Mouse (Mus musculus) NIH3T3 (cell line): ENCODE measurements around the gene Asic4.

Source experiments
- DNase-seq: peaks from one replicate; pipeline ENCODE4 v3.0.0-alpha.2; 2012; ENCODE audit warnings: low read depth

Asic4 gene

GRCm38 (mm10) chr1:75443247-75444024, 6.8 kb upstream of the Asic4 start:
- no peak for DNase-seq

- no peak for DNase-seq
Observed at GRCm38 (mm10) chr1:75444208-75444607, 6.0 kb upstream of the Asic4 start.

GRCm38 (mm10) chr1:75445141-75445701, 5.0 kb upstream of the Asic4 start:
- DNase-seq = no peak

DNA sequence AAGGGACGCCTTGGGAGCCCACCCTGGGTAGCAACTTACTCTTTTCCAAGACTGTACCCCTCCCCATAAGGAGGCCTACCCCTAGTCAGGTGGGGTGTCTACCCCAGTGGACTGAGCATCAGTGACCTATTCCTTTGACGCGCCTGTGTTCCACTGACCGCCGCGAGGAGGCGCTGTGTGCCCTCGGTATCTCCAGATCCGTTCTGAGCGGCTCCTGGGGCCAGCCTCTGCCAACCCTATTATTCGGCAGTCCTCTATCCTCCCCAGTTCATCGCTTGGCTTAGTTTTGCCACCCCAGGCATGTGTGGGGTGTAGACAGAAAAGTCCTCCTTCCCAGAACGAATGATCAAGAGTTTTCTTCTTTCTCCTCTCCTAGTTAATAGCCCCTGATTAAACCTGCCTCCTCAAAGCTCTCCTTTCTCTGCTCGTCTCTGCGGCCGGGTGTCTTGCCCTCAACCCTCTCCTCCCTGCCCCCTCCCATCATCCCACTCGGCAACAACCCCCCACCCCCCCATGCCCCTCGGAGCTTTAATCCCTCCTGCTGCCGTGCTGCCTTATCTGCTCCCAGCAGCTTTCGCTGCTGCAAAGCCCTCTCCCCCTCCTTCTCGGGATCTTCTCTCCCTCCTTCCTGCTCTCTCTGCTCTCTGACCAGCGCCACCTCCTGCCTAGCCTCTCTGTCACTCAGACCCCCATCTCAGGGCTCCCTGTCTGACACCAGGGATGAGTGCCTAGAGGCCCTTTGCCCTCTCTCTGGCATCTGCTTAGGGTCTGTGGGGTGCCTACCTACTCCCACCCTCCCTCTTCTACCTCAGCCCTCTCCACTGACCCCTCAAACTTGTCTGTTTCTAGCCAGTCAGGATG, 4.3 kb upstream of the Asic4 start:
- peak; percentile 91 for DNase-seq

GRCm38 (mm10) chr1:75446656-75447055, 3.6 kb upstream of the Asic4 start:
- no peak for DNase-seq

DNA sequence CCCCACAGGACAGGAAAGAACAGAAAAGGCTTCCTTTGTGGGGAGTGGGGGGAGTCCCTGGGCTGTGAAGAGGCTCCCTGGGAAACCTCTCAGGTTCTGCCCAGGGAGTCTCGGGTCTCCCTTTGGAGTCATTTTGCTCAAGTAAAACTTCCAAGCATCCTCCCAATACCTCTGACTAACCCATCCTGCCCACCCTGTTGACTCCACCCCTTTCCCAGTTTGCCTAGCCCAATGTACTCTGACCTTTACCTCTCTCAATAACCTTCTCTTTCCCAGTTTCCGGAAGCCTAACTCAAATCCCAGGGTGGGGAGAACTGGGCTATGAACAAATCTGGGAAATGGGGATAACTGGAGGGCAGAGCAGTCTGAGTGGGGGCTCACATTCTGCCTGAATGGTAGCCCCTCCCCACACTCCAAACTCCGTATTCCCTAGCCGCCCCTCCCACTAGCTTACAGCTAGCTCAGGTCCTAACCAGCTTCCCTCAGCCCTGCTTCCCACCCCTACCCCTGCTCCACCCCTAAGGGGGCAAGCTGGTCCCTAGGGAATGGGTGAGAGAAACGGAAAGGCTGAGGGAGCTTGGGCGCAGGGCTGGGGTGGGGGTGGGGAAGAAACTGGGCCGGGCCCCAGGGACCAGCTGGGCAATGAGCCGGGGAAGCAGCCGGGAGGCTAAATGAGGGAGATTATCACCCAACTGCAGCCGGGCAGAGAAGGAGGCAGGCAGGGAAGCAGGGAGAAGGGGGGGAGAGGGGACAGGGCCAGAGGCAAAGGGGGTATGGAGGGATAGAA, 2.8 kb upstream of the Asic4 start:
- no peak for DNase-seq

DNA sequence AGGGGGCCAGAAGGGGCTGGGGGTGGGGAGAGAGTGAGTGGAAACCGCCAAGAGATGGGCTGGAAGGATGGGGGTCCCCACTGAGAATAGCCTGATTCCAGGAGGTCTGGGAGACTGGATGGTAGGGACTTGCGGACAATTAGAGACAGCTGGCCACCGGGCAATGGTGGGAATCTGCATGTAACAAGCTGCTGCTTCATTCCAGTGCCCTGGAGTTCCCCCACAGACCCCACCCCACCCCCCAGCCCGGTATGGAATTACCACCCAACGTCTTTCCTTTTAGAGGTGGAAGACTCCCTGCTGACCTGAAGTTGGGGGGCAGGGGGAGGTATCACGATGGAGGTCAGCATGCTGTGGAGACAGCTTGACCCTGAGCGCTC, 2.2 kb upstream of the Asic4 start:
- no peak for DNase-seq

DNA sequence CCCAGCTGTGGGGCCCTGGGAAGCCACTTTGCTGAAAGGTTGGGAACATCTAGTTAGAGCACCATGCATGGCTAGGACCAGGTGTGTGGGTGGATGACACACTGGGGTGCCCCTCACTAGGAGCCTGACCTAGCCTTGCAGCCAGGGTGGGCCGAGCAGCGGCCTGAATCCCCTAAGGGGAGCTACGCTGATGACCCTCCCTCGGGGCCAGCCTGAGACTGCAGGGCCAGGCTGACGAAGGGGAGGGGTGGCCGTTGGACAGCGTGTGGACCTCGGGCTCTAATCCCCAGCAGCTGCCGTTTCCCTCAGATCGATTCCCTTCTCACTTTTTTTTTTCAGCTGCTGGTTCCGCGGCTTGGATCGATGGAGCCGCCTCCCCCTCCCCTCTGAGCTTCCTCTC, 1.3 kb upstream of the Asic4 start:
- no peak for DNase-seq

- DNase-seq = no peak
Observed at GRCm38 (mm10) chr1:75449377-75450135, 680 bp upstream of the Asic4 start.

DNA sequence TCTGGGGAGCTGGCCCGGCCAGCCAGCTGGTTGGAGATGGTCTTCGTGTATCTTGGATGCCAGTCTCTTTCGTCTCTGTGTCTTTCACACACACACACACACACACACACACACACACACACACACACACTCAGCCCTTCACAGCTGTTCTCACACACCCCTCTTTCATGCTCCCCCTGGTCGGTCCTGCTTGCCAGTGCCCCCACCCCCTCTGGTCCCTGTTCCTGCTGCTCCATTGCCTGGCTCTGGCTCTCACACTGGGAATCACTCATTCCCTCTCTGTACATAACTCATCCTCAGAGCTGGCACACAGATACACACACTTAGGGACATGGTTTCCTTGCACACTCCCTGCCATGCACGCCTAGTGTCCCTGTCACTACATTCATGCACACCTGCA, 1.7 kb downstream of the Asic4 start:
- DNase-seq = no peak

GRCm38 (mm10) chr1:75455433-75455832, 5.2 kb downstream of the Asic4 start:
- DNase-seq = peak; percentile 37

GRCm38 (mm10) chr1:75455948-75456347, 5.7 kb downstream of the Asic4 start:
- no peak for DNase-seq

DNA sequence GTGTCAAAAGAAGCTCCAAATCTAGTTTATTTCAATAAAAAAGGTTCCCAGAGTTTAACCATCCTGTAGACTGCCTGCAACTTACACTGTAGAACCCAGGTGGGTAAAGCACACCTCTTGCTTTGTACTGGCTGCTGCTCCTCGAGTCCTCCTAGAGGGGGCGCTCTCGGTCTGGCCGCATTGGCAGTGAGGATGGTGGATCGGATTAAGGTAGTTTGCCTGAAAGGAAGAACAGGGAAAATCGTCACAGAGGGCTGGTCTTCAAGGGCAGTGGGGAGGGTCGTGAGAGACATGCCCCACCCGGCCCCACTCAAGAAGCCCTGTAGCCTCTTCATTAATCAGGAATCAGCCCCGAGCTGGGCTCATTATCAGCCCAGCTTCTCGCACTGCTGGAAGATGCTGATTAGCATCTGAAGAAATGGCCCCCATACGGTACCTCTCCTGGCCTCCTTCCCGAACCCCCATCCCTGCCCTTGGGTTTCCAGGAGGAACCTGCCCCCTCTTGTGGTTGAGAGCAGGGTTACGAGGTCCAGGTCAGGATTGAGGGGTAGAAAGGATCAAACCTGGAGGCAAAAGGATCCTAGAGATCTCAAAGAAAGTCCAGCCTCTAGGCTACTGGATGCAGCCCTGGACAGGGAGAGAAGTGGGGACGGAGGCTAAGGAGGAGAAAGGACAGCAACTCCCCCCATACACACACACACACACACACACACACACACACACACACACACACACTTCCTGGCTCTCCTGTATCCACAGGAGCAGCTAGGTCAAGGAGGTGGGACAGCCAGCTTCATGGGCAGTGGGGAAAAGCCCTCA, 6.7 kb downstream of the Asic4 start:
- peak; percentile 31 for DNase-seq

DNA sequence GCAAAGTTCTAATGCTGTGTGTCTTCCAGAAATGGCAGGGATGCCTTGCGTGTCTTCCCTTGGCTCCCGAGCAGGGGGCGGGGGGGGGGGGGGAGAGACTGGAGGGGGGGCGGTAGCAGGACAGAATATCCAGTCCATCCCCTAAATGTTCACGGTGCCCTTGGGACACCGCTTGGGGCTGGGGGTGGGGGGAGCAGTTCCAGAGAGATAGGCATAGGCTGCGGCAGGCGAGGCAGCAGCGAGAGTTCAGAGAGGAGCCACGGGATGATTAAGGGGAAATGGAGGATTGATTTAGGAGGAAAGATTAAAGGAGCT, 7.4 kb downstream of the Asic4 start:
- DNase-seq = no peak

GRCm38 (mm10) chr1:75458025-75458788, 8.0 kb downstream of the Asic4 start:
- DNase-seq = peak; percentile 69

GRCm38 (mm10) chr1:75458789-75459684, 8.8 kb downstream of the Asic4 start:
- DNase-seq = peak; percentile 53

DNA sequence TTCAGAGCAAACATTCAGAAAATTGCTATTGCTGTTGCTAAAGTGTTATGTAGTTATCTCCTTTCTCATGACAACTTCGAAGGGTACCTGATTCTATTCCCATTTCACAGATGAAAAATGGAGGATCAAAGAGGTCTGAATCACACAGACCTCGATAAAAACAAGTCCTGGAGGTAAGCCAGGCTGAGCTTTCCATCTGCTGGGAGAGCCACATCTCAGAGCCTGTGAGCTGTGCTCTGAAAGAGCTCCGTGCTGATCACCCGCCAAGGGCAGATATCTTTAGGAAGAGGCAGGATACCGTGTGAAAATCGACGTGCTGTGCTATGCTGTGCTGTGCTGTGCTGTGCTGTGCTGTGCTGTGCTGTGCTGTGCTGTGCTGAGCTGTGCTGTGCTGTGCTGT, 10.1 kb downstream of the Asic4 start:
- peak; percentile 58 for DNase-seq

- DNase-seq = no peak
Observed at GRCm38 (mm10) chr1:75462636-75463035, 12.4 kb downstream of the Asic4 start.

DNA sequence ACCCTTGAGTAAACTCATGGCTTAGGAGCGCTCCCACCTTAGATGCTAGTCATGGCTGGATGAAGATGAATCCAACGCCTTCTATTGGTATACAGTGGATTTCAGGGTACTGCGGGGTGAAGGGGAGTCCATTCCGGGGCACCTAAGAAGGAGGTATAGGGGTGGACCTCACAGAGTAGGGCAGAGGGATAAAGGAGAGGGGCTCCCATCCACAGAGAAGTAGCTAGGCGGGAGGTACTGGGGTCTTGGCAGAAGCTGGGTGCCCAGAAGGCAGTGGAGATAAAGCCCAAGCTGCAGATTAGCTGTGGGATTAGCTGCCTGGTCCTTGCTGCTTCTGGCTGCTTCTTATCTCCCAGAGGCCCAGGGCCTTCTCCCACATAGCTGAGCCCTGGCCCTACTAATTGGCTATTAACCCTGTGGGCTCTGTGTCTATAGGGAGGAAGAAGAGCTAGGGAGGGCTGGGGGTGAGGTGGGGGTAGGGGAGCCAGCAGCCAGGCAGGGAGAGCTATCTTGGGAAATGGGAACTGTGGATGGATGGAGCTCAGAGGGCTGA, 13.5 kb downstream of the Asic4 start:
- DNase-seq = no peak
